Mouse (Mus musculus) cerebellum, postnatal 10 days (tissue): ENCODE results near the gene Slk.
"Not testable (repeated sequence)": the region's sequence is repeated elsewhere in the genome, so short reads cannot be mapped to it uniquely, and the experiment has no call there.

Experiments
- DNase-seq, 2 experiments: peaks; one replicate each; pipeline ENCODE4 v3.0.0; 2021; ENCODE audit warnings: mixed read lengths in 2 of 2

The Slk gene

DNA sequence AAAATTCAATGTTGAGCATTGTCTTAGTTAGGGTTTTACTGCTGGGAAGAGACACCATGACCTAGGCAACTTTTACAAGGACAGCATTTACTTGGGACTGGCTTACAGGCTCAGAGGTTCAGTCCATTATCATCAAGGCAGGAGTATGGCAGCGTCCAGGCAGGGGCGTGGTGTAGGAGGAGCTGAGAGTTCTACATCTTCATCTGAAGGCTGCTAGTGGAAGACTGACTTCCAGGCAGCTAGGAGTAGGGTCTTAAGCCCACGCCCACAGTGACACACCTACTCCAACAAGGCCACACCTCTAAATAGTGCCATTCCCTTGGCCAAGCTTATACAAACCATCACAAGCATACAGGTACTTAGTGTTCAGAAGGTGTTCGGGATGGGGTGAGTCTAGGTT is 7.5 kb upstream of the Slk start:
- DNase-seq = not testable (repeated sequence)

DNA sequence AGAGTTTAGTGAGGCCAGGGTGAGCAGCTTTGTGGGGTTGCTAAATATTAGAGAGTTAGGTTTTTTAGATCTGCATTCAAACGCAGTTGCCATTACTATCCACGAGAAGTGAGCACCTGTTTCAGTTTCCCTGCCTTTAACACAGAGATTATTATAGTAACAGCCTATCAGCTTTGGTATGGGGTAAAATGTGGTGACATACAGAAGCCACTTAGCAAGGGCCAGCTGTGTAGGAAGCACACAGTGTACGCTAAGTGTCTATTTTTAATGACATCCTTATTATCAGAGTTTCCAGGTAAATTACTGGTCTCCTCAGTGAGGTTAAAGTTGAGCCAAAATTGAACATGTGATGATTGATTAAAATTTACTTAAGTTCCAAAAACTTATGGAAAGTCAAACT is 5.8 kb upstream of the Slk start:
- DNase-seq = no peak

DNA sequence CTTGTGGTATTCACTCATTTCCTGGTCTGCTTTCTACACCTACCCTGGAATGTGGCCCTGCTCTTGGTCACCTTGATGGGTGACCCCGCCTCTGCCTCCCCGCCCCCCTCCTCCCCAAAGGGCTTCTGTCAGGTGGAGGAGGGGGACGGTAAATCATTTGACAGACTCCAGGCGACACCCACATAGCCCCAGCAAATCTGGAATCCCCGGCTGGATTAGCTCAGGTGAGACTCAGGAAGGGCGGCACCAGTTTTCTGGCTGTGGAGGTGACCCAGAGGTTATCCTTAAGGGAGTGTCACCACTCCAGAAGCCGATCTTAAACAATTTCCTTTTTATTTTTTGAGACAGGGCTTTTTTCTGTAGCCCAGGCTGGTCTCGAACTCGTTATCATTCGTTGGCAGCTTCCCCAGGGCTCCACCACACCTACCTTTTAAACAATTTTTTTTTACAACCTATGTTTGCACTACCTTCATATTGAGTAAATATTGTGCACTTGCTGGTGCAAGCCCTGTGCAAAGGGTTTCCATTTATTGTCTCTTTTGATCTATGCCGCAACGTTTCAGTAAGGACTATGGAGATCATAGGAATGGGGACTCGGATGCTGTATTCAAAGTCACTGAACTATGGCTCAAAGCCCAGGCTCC is 775 bp upstream of the Slk start:
- peak in 1 of 2 experiments; percentile 20 for DNase-seq

GRCm38 (mm10) chr19:47579788-47580631 is 532 bp downstream of the Slk start:
- peak; percentile 41 to 45 for DNase-seq

DNA sequence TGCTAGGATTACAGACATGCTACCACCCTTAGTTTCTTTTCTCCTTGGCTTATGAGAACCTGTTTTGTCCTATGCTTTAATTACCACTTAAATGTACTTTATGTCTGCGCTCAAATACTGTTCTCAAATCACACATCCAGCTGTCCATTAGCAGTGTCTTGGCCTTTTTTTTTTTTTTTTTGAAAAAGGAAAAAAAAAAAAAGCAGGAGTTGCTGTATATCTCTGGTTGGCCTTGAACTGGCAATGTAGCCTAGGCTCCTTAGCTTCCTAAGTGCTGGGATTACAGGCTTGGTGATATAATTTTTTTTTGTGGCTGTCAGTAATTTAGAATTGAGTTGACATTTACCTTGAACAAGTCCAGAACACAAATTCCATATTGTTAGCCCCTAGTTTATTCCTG is 6.3 kb downstream of the Slk start:
- no peak for DNase-seq

DNA sequence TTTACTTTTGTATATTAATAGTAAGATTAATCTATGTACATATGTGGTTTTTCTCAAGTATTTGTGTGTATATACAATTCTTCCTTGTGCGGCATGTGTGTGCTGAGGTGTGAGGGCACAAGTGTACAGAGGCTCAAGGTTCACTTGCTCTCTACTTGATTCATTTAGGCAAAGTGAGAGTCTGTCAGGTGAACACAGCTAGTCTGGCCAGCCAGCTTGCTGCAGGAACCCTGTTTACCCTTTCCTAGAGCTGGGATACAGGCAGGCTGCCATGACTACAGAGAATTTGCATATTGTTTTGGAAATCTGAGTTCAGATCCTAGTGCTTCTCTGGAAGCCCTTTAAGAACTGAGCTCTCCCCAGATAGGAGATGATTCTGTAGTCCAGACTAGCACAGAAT is 7.5 kb downstream of the Slk start:
- no peak for DNase-seq

- peak in 1 of 2 experiments; percentile 9 for DNase-seq
These were observed 29.0 kb downstream of the Slk start for GRCm38 (mm10) chr19:47608513-47608912.

DNA sequence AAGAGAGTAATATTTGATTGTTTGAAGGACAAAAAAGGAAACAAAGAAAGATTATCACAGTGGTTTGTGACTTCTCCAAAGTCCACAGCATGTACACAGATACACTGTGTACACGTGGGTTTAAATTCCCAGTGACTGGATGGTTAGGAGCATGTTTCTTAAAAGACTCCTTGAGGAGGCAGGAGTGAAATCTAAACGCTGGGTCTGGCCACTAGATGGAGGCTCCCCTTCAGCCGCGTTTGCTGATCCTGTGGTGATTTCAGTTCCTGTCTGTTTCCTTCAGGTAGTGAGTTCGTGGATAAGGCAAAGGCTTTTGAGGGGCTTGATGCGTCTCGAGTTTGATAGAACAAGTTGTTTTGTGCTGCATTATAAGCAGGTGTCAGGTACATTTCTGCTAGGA is 34.0 kb downstream of the Slk start:
- no peak for DNase-seq

DNA sequence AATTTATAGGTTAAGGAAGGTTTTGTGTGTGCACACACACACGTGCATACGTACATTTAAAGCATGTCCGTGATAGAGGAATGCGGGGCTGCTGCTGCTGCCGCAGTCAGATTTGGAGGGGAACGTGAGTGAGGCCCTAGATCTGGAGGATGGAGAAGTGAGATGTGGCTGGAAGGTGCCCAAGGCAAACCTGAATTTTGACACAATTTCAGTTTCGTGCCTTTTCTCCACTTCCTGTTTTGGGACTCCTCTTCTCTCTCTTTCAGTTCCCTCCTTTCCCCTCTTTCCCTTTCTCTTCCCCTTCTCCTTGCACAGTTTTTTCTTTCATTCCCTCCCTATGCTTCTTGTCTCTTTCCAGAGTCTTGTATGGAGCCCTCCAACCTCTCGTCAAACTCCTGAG is 42.0 kb downstream of the Slk start:
- no peak for DNase-seq

GRCm38 (mm10) chr19:47624940-47625711 is 45.6 kb downstream of the Slk start:
- no peak for DNase-seq

DNA sequence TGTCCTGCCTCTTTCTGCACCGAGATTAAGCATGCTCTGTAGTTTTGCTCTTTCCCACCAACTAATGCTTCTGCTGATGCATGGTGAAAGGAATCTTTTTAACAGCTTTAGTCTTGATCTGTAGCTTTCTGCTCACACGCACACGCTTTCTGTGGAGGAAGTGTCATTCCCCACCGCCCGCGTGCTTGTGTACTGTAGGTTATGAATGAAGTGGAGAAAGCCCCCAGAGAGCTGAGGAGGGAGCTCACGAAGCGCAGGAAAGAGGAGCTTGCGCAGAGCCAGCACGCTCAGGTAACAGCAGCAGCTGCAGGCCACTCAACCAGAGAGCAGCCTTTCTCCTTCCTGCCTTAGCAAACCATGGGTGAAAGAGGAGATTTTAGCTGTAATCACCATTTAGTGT is 48.0 kb downstream of the Slk start:
- no peak for DNase-seq

DNA sequence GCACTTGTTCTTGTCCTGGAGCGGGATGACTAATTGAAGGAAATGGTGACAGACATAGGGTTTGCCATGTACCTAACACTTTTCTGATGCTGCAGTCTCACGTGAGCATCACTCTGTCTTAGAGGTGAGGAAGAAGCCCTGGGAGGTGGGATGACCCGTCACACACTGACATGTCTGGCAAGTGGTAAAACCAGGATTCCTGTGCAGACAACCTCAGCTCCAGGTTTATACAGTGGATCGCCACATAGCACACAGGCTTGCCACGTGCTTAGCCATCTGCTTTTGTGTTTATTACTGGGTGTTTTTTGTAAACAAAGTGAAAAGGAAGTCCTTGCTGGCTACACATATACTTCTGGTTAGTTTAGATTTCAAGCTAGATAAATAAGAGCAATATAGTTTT is 49.6 kb downstream of the Slk start:
- DNase-seq = no peak

- DNase-seq = no peak
These were observed 50.9 kb downstream of the Slk start for GRCm38 (mm10) chr19:47630381-47630780.

DNA sequence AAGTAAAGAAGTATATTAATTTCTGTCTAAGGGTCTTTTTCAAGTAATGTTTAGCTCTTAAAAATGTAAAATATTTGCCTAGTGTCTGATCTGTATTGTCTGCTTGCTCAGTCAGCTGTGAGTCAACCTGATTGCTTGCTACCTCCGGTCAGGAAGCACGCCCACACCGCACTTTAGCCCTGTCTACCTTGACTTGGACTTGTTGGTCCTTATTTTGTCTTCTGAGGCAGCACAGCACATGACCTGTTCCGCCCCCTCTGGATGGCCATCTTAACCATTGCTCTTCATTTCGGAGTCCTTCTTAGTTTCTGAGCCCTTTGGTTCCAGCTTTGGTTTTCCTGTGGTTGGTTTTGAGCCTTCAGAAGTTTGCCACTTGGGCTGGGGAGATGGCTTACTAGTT is 52.3 kb downstream of the Slk start:
- DNase-seq = no peak

- no peak for DNase-seq
These were observed 55.9 kb downstream of the Slk start for GRCm38 (mm10) chr19:47635380-47635779.

DNA sequence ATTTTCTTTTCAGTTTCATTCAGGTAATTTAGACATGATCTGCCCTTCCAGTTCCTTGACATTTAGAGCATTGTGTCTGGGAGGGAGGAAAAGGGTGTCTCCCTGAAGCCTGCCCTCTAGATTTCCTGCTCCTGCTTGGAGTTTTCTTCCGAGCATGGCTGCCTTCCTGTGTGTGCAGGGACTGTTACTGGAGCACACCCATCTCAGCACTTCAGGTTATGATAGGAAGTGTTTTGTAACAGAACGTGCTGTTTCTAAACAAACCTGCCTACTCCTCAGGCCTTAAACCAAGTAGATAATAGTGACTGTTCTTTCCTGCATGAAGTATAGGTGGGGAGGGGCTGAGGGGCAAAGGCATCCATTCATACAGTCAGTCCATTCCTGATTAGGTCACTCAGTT is 64.4 kb downstream of the Slk start:
- DNase-seq = no peak

DNA sequence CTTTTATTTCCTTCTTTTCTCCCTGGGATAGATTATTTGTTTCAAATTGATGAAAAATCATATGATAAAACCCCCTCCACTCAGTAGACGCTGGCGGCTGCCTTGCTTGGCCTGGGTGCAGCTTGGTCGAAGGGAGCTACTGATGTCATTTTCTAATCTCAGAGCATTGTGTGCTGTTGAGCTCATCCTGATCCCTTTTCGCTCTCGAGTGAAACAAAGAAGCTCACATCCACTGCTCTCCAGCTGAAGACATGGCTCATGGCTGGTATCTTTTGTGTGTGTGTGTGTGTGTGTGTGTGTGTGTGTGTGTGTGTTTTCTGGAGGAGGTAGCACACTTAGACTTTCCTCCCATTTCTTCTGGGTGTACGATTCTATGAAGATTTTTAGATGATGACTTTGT is 66.1 kb downstream of the Slk start:
- no peak for DNase-seq

DNA sequence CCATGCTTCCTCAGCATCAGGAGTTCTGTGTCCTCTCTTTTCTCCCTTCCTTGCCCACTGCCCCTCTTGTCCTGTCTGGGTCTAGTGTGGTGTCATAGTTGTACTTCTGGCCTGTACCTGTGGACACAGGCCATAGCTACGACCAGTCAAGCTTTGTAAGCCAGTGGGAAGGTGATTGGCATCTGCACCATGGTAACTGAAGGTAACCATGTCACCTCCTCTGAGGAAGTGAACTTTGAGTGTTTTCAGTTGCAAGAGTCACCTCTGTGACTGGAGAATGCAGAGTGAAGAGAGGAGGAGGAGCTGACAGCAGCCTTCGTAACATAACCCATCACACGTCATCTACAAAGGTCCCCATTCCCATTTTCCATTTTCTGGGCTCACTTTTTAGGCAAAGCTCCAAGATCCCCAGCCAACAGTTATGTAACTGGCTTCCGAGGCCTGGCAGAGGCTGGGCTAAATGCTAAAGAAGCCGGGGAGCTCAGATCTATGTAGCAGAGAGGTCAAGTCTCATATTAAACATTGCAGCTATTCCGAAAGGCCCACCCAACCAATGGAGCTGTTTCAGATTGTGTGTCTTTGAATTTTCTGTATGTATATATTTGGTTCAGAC is 67.1 kb downstream of the Slk start:
- no peak for DNase-seq

DNA sequence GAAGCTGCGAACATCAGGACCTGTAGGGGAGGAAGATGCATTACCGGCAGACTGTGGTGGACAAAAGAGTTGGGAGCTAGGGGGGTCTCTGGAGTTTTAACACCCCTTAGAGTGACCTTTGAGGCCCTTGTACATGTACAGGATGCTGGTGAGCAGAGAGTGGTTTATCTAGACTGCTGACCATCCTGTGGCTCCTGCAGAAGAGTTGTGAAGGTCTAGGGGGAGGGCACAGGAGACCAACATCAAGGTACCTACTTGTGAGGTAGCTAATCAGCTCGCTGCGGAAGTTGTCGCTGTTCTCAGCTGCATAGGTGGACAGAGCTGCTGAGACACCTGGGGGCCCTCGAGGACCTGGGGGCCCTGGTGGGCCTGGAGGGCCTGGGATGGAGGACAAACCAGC is 69.6 kb downstream of the Slk start:
- DNase-seq = no peak

DNA sequence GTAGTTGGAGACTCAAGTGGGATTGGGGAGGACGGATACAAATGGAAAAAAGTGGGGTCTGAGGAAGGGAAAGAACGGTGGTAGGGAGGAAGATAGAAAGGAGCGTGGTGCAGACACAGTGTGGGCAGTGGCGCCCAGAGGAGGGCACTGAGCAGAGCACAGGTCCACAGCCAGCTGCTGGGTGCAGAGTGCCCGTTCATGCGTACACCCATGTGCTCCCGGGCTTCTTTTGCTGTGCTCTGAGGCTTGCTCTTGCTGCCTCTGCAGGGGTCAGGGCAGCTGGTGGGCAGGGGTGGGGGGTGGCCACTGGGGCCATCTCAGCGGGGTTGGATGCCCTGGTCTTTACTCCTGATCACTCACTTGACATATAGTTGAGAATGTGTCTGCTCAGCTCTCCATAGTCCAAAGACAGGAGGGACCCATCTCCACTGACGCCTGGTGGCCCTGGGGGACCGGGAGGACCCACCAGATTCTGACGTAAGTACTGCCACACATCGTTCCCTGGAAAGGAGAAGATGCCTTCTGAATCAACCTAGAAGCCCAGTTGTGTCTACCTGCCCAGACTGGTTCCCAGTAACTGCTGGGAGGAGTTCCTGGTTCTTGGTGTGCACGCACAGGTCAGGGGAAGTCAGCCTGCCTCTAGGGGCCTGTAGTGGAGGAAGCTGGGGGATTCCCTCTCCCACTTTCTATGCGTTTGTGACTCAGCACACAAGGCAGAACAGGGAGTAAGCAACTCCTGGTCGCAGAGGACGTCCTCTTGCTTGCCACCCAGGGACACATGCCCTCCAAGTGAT is 71.1 kb downstream of the Slk start:
- DNase-seq = no peak

DNA sequence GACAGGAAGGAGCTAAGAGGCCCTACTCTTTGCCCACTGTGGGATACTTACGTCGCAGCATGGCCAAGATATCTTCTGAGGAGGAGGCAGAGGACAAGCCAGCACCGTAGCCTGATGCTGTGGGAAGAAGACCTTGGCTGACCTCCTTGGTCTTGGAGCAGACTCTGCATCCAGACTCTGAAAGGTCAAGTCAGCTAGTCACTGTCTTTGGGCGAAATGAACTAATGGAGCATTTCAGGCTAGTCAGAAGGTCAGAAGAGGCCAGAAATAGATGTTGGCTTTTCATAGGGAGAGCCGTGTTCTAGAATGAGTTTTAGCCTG is 71.6 kb downstream of the Slk start:
- DNase-seq = no peak

GRCm38 (mm10) chr19:47652255-47652654 is 72.8 kb downstream of the Slk start:
- no peak for DNase-seq

GRCm38 (mm10) chr19:47653173-47653572 is 73.7 kb downstream of the Slk start:
- DNase-seq = no peak
